Mouse (Mus musculus) olfactory bulb, adult 2 months (tissue): ENCODE data around the gene Ptpn14. TPM values are rescaled to one million over a fixed set of nuclear protein-coding genes. Genes with fewer than 3 reads are reported as not detected.

Experiments used
- H3K27ac ChIP-seq: fragments of 200-500 bp; 2 replicates; pipeline ENCODE4 v1.5.1; 2012; ENCODE audit warnings: low read depth, low read length; ENCODE audit not compliant: insufficient read depth
- H3K4me1 ChIP-seq: fragments of 200-500 bp; 2 replicates; pipeline ENCODE4 v1.6.1; 2012; ENCODE audit warnings: low read length; ENCODE audit not compliant: control insufficient read depth, insufficient read depth
- H3K4me3 ChIP-seq: fragments of 200-500 bp; 2 replicates; pipeline ENCODE4 v1.5.1; 2012; ENCODE audit warnings: mild to moderate bottlenecking, low read depth, low read length, moderate library complexity; ENCODE audit not compliant: insufficient read depth
- CTCF ChIP-seq: fragments of 200-500 bp; IDR thresholded peaks from 2 replicates; pipeline ENCODE4 v1.5.1; 2012; ENCODE audit warnings: low read depth, mild to moderate bottlenecking, low read length, moderate library complexity; ENCODE audit not compliant: insufficient read depth
- POLR2A ChIP-seq: fragments of 200-500 bp; IDR thresholded peaks from 2 replicates; pipeline ENCODE4 v1.6.1; 2012; ENCODE audit warnings: mild to moderate bottlenecking, low read depth, low read length, moderate library complexity; ENCODE audit not compliant: insufficient read depth
- WGBS: fragments of 180-500 bp; shearing (Covaris S2); methylation state at CpG from one replicate; pipeline ENCODE4 v1.1.7; 2018; 5-methylcytosine and 5-hydroxymethylcytosine counted together
- polyA plus RNA-seq: library from polyadenylated mRNA; stranded (reverse); fragments of >200 nt; gene quantifications from 2 replicates; pipeline ENCODE4 v1.2.4, GENCODE M21; 2012; ENCODE audit warnings: low replicate concordance; ENCODE audit not compliant: missing spikeins, insufficient read depth, insufficient read length

Gene Ptpn14
- polyA plus RNA-seq, 1 experiment = 73.8 TPM

- WGBS = 76% methylated on average over 8 of the region's 8 CpGs
- no peak overlapping the region for H3K4me3 ChIP-seq
- H3K4me1 ChIP-seq = peaks cover 11% of the 10 kb centered on the region
- no peak for TF ChIP-seq CTCF
- TF ChIP-seq POLR2A = no peak
- H3K27ac ChIP-seq = no peak overlapping the region
Observed at GRCm38 (mm10) chr1:189755072-189755471, 27.0 kb downstream of the Ptpn14 start.

- H3K4me3 ChIP-seq = no peak overlapping the region
- WGBS = 59% methylated on average over 19 of the region's 19 CpGs
Observed at GRCm38 (mm10) chr1:189756306-189757053, 28.4 kb downstream of the Ptpn14 start.

GRCm38 (mm10) chr1:189757054-189757408 lies 29.0 kb downstream of the Ptpn14 start:
- H3K27ac ChIP-seq = no peak overlapping the region
- TF ChIP-seq CTCF (no peak), POLR2A (no peak)
- WGBS = 84% methylated on average over 7 of the region's 7 CpGs

More at GRCm38 (mm10) chr1:189756306-189757053, 28.4 kb downstream of the Ptpn14 start:
- H3K4me1 ChIP-seq = peaks cover 12% of the 10 kb centered on the region
- TF ChIP-seq POLR2A (no peak), CTCF (no peak)
- H3K27ac ChIP-seq = no peak overlapping the region

GRCm38 (mm10) chr1:189761581-189762021 lies 33.5 kb downstream of the Ptpn14 start:
- WGBS = 43% methylated on average over 6 of the region's 6 CpGs
- Histone ChIP-seq H3K4me1 (peaks cover 8% of the 10 kb centered on the region), H3K27ac (0 out of 2 replicates have a peak overlapping the region, but pooled peaks have one; percentile 32), H3K4me3 (no peak overlapping the region)
- no peak for TF ChIP-seq CTCF
- TF ChIP-seq POLR2A = no peak

More at GRCm38 (mm10) chr1:189757054-189757408, 29.0 kb downstream of the Ptpn14 start:
- H3K4me1 ChIP-seq = peaks cover 13% of the 10 kb centered on the region
- H3K4me3 ChIP-seq = no peak overlapping the region

- no peak overlapping the region for H3K4me3 ChIP-seq
- 77% methylated on average over 5 of the region's 5 CpGs for WGBS
- no peak overlapping the region for H3K27ac ChIP-seq
- peaks cover 15% of the 10 kb centered on the region for H3K4me1 ChIP-seq
- TF ChIP-seq POLR2A (no peak), CTCF (no peak)
Observed at GRCm38 (mm10) chr1:189764258-189764657, 36.2 kb downstream of the Ptpn14 start.

GRCm38 (mm10) chr1:189767164-189767563 lies 39.1 kb downstream of the Ptpn14 start:
- no peak for TF ChIP-seq POLR2A
- no peak for TF ChIP-seq CTCF
- 72% methylated on average over 10 of the region's 10 CpGs for WGBS
- Histone ChIP-seq H3K27ac (no peak overlapping the region), H3K4me3 (no peak overlapping the region), H3K4me1 (peaks cover 22% of the 10 kb centered on the region)

- H3K4me1 ChIP-seq = peaks cover 22% of the 10 kb centered on the region
- H3K4me3 ChIP-seq = no peak overlapping the region
- TF ChIP-seq CTCF (no peak), POLR2A (no peak)
Observed at GRCm38 (mm10) chr1:189767910-189768309, 39.8 kb downstream of the Ptpn14 start.

GRCm38 (mm10) chr1:189770516-189770915 lies 42.4 kb downstream of the Ptpn14 start:
- H3K4me1 ChIP-seq = peaks cover 18% of the 10 kb centered on the region
- H3K4me3 ChIP-seq = no peak overlapping the region
- TF ChIP-seq POLR2A (no peak), CTCF (no peak)
- no peak overlapping the region for H3K27ac ChIP-seq
- WGBS = 81% methylated on average over 3 of the region's 3 CpGs

More at GRCm38 (mm10) chr1:189767910-189768309, 39.8 kb downstream of the Ptpn14 start:
- WGBS = 58% methylated on average over 9 of the region's 9 CpGs
- no peak overlapping the region for H3K27ac ChIP-seq

GRCm38 (mm10) chr1:189772707-189773106 lies 44.6 kb downstream of the Ptpn14 start:
- Histone ChIP-seq H3K27ac (no peak overlapping the region), H3K4me1 (peaks cover 14% of the 10 kb centered on the region), H3K4me3 (no peak overlapping the region)
- no peak for TF ChIP-seq POLR2A
- no peak for TF ChIP-seq CTCF
- 87% methylated on average over 10 of the region's 10 CpGs for WGBS
